Mouse (Mus musculus) c-Kit-positive CD71-positive TER-119-positive erythroid progenitor cells, embryonic 14.5 days (primary cell): ENCODE data around the gene Smok3b.

Experiments
- DNase-seq: peaks from one replicate; pipeline ENCODE4 v3.0.0-alpha.2; 2013; ENCODE audit warnings: low spot score

Gene Smok3b

GRCm38 (mm10) chr5:138085421-138085911 is 64.2 kb downstream of the Smok3b start:
- DNase-seq: peak; percentile 26

GRCm38 (mm10) chr5:138086842-138087241 is 65.6 kb downstream of the Smok3b start:
- no peak for DNase-seq

- DNase-seq: no peak
These were observed 67.1 kb downstream of the Smok3b start for GRCm38 (mm10) chr5:138088366-138088765.

GRCm38 (mm10) chr5:138089108-138089551 is 67.9 kb downstream of the Smok3b start:
- DNase-seq: no peak

- DNase-seq: no peak
These were observed 69.0 kb downstream of the Smok3b start for GRCm38 (mm10) chr5:138090271-138090670.

GRCm38 (mm10) chr5:138090737-138091136 is 69.5 kb downstream of the Smok3b start:
- no peak for DNase-seq

- DNase-seq: no peak
These were observed 71.5 kb downstream of the Smok3b start for GRCm38 (mm10) chr5:138092771-138093170.

- no peak for DNase-seq
These were observed 73.2 kb downstream of the Smok3b start for GRCm38 (mm10) chr5:138094474-138094873.
